Mouse (Mus musculus): Measurements from ENCODE around the gene Padi4. TPM values are rescaled to one million over a fixed set of nuclear protein-coding genes. Genes with fewer than 3 reads are reported as not detected.

The Padi4 gene
- polyA plus RNA-seq, 1 experiment from 2014 or later = 2.7 TPM

Other genes starting within 250 kb of the Padi4 start
- gene Arhgef10l, start 108.2 kb downstream of the Padi4 start, polyA plus RNA-seq (2015; fragmentation: Nextera tagmentation; extraction: Ambion mirVana) = 15.3 and 16.2 TPM in 2 replicates
- 37.8 and 43.8 TPM in 2 replicates for gene Rcc2, start 73.7 kb downstream of the Padi4 start, polyA plus RNA-seq (2015; fragmentation: Nextera tagmentation; extraction: Ambion mirVana)
- gene Padi6, start 31.6 kb downstream of the Padi4 start, polyA plus RNA-seq (2015; fragmentation: Nextera tagmentation; extraction: Ambion mirVana) = 0.11 and 0.15 TPM in 2 replicates
- 0.40 and 0.42 TPM in 2 replicates for gene Padi3, start 36.4 kb upstream of the Padi4 start, polyA plus RNA-seq (2015; fragmentation: Nextera tagmentation; extraction: Ambion mirVana)
- 0.19 and 0.32 TPM in 2 replicates for gene Padi1, start 71.5 kb upstream of the Padi4 start, polyA plus RNA-seq (2015; fragmentation: Nextera tagmentation; extraction: Ambion mirVana)
- gene Padi2, start 132.1 kb upstream of the Padi4 start, polyA plus RNA-seq (2015; fragmentation: Nextera tagmentation; extraction: Ambion mirVana) = 3.1 and 3.8 TPM in 2 replicates
- gene Sdhb, start 187.0 kb upstream of the Padi4 start, polyA plus RNA-seq (2015; fragmentation: Nextera tagmentation; extraction: Ambion mirVana) = 539 and 577 TPM in 2 replicates
- gene Atp13a2, start 212.6 kb upstream of the Padi4 start, polyA plus RNA-seq (2015; fragmentation: Nextera tagmentation; extraction: Ambion mirVana) = 29.8 and 35.7 TPM in 2 replicates
- 329 and 347 TPM in 2 replicates for gene Mfap2, start 236.2 kb upstream of the Padi4 start, polyA plus RNA-seq (2015; fragmentation: Nextera tagmentation; extraction: Ambion mirVana)

All from intestine, embryonic 15.5 days (tissue).